Mouse (Mus musculus) ES-Bruce4 (cell line): ENCODE measurements around the gene Nxt1.

ENCODE experiments used
- CTCF ChIP-seq: IDR thresholded peaks from one replicate; pipeline ENCODE4 v1.8.1; 2011; ENCODE audit warnings: low read depth, low read length
- EP300 ChIP-seq: IDR thresholded peaks from 2 replicates; pipeline ENCODE4 v1.6.1; 2011; ENCODE audit warnings: low read depth, low read length; ENCODE audit not compliant: insufficient read depth
- POLR2A ChIP-seq: IDR thresholded peaks from one replicate; pipeline ENCODE4 v1.8.1; 2011; ENCODE audit warnings: low read length; ENCODE audit not compliant: insufficient read depth

GRCm38 (mm10) chr2:148644421-148645000 is 27.9 kb upstream of the Nxt1 start:
- no peak for TF ChIP-seq POLR2A
- TF ChIP-seq EP300 = no peak
- no peak for TF ChIP-seq CTCF
